Mouse (Mus musculus) heart, postnatal 0 days (tissue): ENCODE data around the gene Gm45713.

Source experiments
- CTCF ChIP-seq: IDR thresholded peaks from 2 replicates; pipeline ENCODE4 v1.5.1; 2016; ENCODE audit warnings: antibody characterized with exemption, control low read depth, low read depth
- EP300 ChIP-seq: IDR thresholded peaks from 2 replicates; pipeline ENCODE4 v1.6.1; 2016; ENCODE audit warnings: antibody characterized with exemption, low read depth

DNA sequence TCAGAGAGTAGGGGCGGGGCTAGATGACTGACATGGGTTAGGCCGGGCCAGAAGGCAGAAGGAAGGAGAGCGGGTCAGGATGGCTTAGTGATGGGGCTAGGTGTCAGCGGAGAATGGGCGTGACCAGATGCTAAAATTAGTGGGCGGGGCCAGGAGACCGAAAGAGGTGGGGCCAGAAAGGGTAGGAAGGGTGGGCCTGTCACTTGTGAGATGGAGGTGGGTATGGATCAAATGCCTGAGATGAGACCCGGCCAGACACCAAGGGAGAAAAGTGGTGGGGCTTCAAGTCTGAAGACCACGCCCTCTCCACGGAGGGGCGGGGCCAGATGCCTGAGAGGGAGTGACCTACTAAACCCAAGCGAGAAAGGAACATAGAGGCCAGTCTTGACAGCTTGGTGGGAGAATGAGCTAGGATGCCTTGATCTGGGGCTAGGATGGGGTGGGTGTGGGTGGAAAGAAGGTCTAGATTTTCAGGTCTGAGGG is 1.4 kb downstream of the Gm45713 start:
- TF ChIP-seq EP300, result no peak
- TF ChIP-seq CTCF, result no peak
